Mouse (Mus musculus): ENCODE measurements at regions not wholly inside any gene's neighbourhood (a gene's known extent, or its start where the extent isn't known, plus 50 kb on each side); places are given as distances from the start of the nearest gene placed in this dataset.
A peak's percentile ranks its signal among the peaks of the same experiment; 100 is the strongest.
"Not testable (repeated sequence)": the region's sequence is repeated elsewhere in the genome, so short reads cannot be mapped to it uniquely, and the experiment has no call there.

GRCm38 (mm10) chr12:114285082-114285481 is 741.4 kb downstream of the Adam6a start:
- H3K4me2 ChIP-seq: no peak overlapping the region
- no peak overlapping the region for H3K4me3 ChIP-seq (replicated peaks)
- no peak overlapping the region for H3K9ac ChIP-seq
- peak; percentile 41; the same call in 1 of the 2 replicates for ATAC-seq (ENCODE audit: low read depth)
- H3K27me3 ChIP-seq: no peaks in the 10 kb centered on the region
- no peaks in the 10 kb centered on the region for H3K9me3 ChIP-seq (replicated peaks)
- no peaks in the 10 kb centered on the region for H3K36me3 ChIP-seq
- WGBS (ENCODE audit: insufficient replicate concordance): 50% methylated on average over 1 of the region's 1 CpGs
- no peak overlapping the region for H3K27ac ChIP-seq
- no peaks in the 10 kb centered on the region for H3K4me1 ChIP-seq (replicated peaks)
- DNase-seq: peak; percentile 7

- WGBS (ENCODE audit: insufficient replicate concordance): 68% methylated on average over 3 of the region's 3 CpGs
- H3K4me2 ChIP-seq: no peak overlapping the region
- no peak overlapping the region for H3K4me3 ChIP-seq (replicated peaks)
- no peak overlapping the region for H3K27ac ChIP-seq
- no peaks in the 10 kb centered on the region for H3K27me3 ChIP-seq
- no peaks in the 10 kb centered on the region for H3K9me3 ChIP-seq (replicated peaks)
- no peak overlapping the region for H3K9ac ChIP-seq
- no peaks in the 10 kb centered on the region for H3K4me1 ChIP-seq (replicated peaks)
- H3K36me3 ChIP-seq: no peaks in the 10 kb centered on the region
- DNase-seq: no peak
- ATAC-seq (ENCODE audit: low read depth): no peak
Observed at GRCm38 (mm10) chr12:114287041-114287440, 743.3 kb downstream of the Adam6a start.

GRCm38 (mm10) chr12:114291083-114291482 is 747.4 kb downstream of the Adam6a start:
- ATAC-seq (ENCODE audit: low read depth) (no peak), DNase-seq (no peak)
- Histone ChIP-seq H3K4me2 (no peak overlapping the region), H3K36me3 (no peaks in the 10 kb centered on the region), H3K4me3 (replicated peaks) (no peak overlapping the region), H3K9ac (no peak overlapping the region), H3K4me1 (replicated peaks) (no peaks in the 10 kb centered on the region), H3K9me3 (replicated peaks) (0 out of 2 replicates have a peak, but pooled peaks cover 5% of the 10 kb centered on the region), H3K27ac (no peak overlapping the region), H3K27me3 (no peaks in the 10 kb centered on the region)
- 78% methylated on average over 3 of the region's 3 CpGs for WGBS (ENCODE audit: insufficient replicate concordance)

GRCm38 (mm10) chr12:114299771-114300170 is 756.1 kb downstream of the Adam6a start:
- Histone ChIP-seq H3K4me1 (replicated peaks) (no peaks in the 10 kb centered on the region), H3K9ac (no peak overlapping the region), H3K4me2 (no peak overlapping the region), H3K36me3 (no peaks in the 10 kb centered on the region), H3K27me3 (no peaks in the 10 kb centered on the region), H3K9me3 (replicated peaks) (no peaks in the 10 kb centered on the region), H3K4me3 (replicated peaks) (no peak overlapping the region), H3K27ac (no peak overlapping the region)
- 50% methylated on average over 5 of the region's 5 CpGs for WGBS (ENCODE audit: insufficient replicate concordance)
- DNase-seq: no peak
- ATAC-seq (ENCODE audit: low read depth): no peak

- Histone ChIP-seq H3K36me3 (no peaks in the 10 kb centered on the region), H3K9me3 (replicated peaks) (no peaks in the 10 kb centered on the region), H3K4me1 (replicated peaks) (no peaks in the 10 kb centered on the region), H3K4me2 (no peak overlapping the region), H3K4me3 (replicated peaks) (no peak overlapping the region), H3K27me3 (no peaks in the 10 kb centered on the region), H3K9ac (no peak overlapping the region), H3K27ac (no peak overlapping the region)
- ATAC-seq (ENCODE audit: low read depth) (no peak), DNase-seq (no peak)
- 70% methylated on average over 2 of the region's 2 CpGs for WGBS (ENCODE audit: insufficient replicate concordance)
Observed at GRCm38 (mm10) chr12:114301728-114302127, 758.0 kb downstream of the Adam6a start.

GRCm38 (mm10) chr12:114332552-114332951 is 788.8 kb downstream of the Adam6a start:
- Histone ChIP-seq H3K4me1 (replicated peaks) (no peaks in the 10 kb centered on the region), H3K36me3 (no peaks in the 10 kb centered on the region), H3K9me3 (replicated peaks) (no peaks in the 10 kb centered on the region), H3K4me2 (no peak overlapping the region), H3K27me3 (no peaks in the 10 kb centered on the region), H3K4me3 (replicated peaks) (no peak overlapping the region), H3K27ac (no peak overlapping the region), H3K9ac (no peak overlapping the region)
- no peak for DNase-seq
- ATAC-seq (ENCODE audit: low read depth): no peak

GRCm38 (mm10) chr12:114366276-114366675 is 822.6 kb downstream of the Adam6a start:
- no peak for DNase-seq
- no peaks in the 10 kb centered on the region for H3K4me1 ChIP-seq (replicated peaks)
- WGBS (ENCODE audit: insufficient replicate concordance): 40% methylated on average over 3 of the region's 3 CpGs
- 0 out of 2 replicates have a peak, but pooled peaks cover 3% of the 10 kb centered on the region for H3K9me3 ChIP-seq (replicated peaks)
- H3K4me3 ChIP-seq (replicated peaks): no peak overlapping the region
- no peaks in the 10 kb centered on the region for H3K36me3 ChIP-seq
- no peak for ATAC-seq (ENCODE audit: low read depth)
- H3K27me3 ChIP-seq: no peaks in the 10 kb centered on the region
- H3K9ac ChIP-seq: no peak overlapping the region
- no peak overlapping the region for H3K27ac ChIP-seq
- H3K4me2 ChIP-seq: no peak overlapping the region

GRCm38 (mm10) chr12:114378696-114379350 is 835.1 kb downstream of the Adam6a start:
- not testable (repeated sequence) for H3K27ac ChIP-seq; H3K9ac ChIP-seq; H3K27me3 ChIP-seq; DNase-seq; H3K4me1 ChIP-seq (replicated peaks); H3K36me3 ChIP-seq; H3K9me3 ChIP-seq (replicated peaks)
- Histone ChIP-seq H3K4me2 (peak overlapping the region; percentile 43), H3K4me3 (replicated peaks) (peak overlapping the region; percentile 40)
- WGBS (ENCODE audit: insufficient replicate concordance): 24% methylated on average over 36 of the region's 43 CpGs
- peak; percentile 31 for ATAC-seq (ENCODE audit: low read depth)

GRCm38 (mm10) chr12:114391447-114391846 is 847.7 kb downstream of the Adam6a start:
- no peak for ATAC-seq (ENCODE audit: low read depth)
- Histone ChIP-seq H3K27ac (no peak overlapping the region), H3K4me1 (replicated peaks) (no peaks in the 10 kb centered on the region), H3K4me3 (replicated peaks) (no peak overlapping the region), H3K9ac (no peak overlapping the region), H3K9me3 (replicated peaks) (0 out of 2 replicates have a peak, but pooled peaks cover 5% of the 10 kb centered on the region), H3K36me3 (no peaks in the 10 kb centered on the region), H3K4me2 (no peak overlapping the region), H3K27me3 (no peaks in the 10 kb centered on the region)
- WGBS (ENCODE audit: insufficient replicate concordance): 72% methylated on average over 2 of the region's 2 CpGs
- no peak for DNase-seq

- WGBS (ENCODE audit: insufficient replicate concordance): 26% methylated on average over 2 of the region's 2 CpGs
- DNase-seq (no peak), ATAC-seq (ENCODE audit: low read depth) (no peak)
- no peak overlapping the region for H3K27ac ChIP-seq
- no peak overlapping the region for H3K9ac ChIP-seq
- no peak overlapping the region for H3K4me3 ChIP-seq (replicated peaks)
- H3K36me3 ChIP-seq: no peaks in the 10 kb centered on the region
- no peak overlapping the region for H3K4me2 ChIP-seq
- H3K27me3 ChIP-seq: no peaks in the 10 kb centered on the region
- H3K9me3 ChIP-seq (replicated peaks): no peaks in the 10 kb centered on the region
- no peaks in the 10 kb centered on the region for H3K4me1 ChIP-seq (replicated peaks)
Observed at GRCm38 (mm10) chr12:114406206-114406605, 862.5 kb downstream of the Adam6a start.

- H3K9me3 ChIP-seq (replicated peaks): no peaks in the 10 kb centered on the region
- DNase-seq (no peak), ATAC-seq (ENCODE audit: low read depth) (no peak)
- no peak overlapping the region for H3K9ac ChIP-seq
- no peaks in the 10 kb centered on the region for H3K4me1 ChIP-seq (replicated peaks)
- no peak overlapping the region for H3K4me2 ChIP-seq
- no peaks in the 10 kb centered on the region for H3K36me3 ChIP-seq
- H3K27ac ChIP-seq: no peak overlapping the region
- no peaks in the 10 kb centered on the region for H3K27me3 ChIP-seq
- H3K4me3 ChIP-seq (replicated peaks): no peak overlapping the region
Observed at GRCm38 (mm10) chr12:114434529-114434928, 890.8 kb downstream of the Adam6a start.

- Histone ChIP-seq H3K9me3 (replicated peaks) (0 out of 2 replicates have a peak, but pooled peaks cover 12% of the 10 kb centered on the region), H3K9ac (no peak overlapping the region), H3K4me1 (replicated peaks) (no peaks in the 10 kb centered on the region), H3K27ac (no peak overlapping the region), H3K36me3 (no peaks in the 10 kb centered on the region), H3K27me3 (no peaks in the 10 kb centered on the region), H3K4me2 (no peak overlapping the region), H3K4me3 (replicated peaks) (no peak overlapping the region)
- ATAC-seq (ENCODE audit: low read depth): no peak
- no peak for DNase-seq
- WGBS (ENCODE audit: insufficient replicate concordance): 55% methylated on average over 5 of the region's 5 CpGs
Observed at GRCm38 (mm10) chr12:114462037-114462436, 918.3 kb downstream of the Adam6a start.
